Mouse (Mus musculus): ENCODE results near the gene Tmem216.

DNA sequence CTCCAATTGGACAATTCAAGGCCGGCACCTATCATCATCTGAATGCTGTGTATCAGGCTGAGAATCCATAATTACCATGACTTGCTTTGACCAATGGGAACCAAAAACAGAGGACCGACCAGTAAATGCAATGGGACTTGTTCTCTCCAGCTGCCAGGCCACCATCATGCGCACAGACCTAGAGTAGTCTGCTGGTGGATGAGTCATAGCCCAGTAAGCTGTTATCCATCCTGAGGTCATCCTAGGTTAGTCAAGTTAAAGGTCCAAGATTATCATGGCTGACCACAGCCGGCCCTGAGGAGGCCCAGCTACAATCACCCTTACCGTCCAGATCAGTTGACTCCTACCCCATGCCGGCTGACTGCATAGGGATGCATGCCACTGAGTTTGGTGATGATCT lies 13.6 kb upstream of the Tmem216 start:
- TF ChIP-seq POLR2A (IDR thresholded peaks at IDR 0.05; ENCODE audit: low read depth, low read length): no peak
- no peak for TF ChIP-seq CTCF (conservative IDR thresholded peaks at IDR 0.05; ENCODE audit: insufficient read depth, insufficient read length, low read depth, low read length)

All from kidney, adult 2 months (tissue).